Mouse (Mus musculus): ENCODE measurements around the gene Gm43738. TPM values are rescaled to one million over a fixed set of nuclear protein-coding genes. Genes with fewer than 3 reads are reported as not detected.

Gene Gm43738
- polyA plus RNA-seq (2015; fragmentation: Nextera tagmentation; extraction: Ambion mirVana), result 0.07 TPM in 1 of 2 replicates, not detected in the other

DNA sequence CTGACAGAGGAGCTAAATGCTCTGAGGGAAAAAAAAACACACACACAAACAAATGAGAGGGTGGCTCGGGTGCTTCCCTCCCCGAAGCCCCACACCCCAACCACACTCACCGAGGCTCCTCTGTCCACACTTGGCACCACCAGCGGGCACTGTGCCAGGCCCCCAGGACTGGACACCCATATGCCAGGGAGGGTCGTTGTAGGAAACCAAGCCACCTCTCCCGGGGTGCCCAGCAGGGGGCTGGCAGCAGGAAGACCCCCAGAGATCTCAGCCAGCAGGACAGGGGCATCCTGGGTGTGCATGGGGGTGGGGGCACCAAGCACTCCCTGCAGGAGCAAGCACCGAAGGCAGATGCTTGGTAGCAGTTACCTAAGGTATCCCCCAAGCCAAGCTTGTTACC is at the start of gene Gm43738:
Gm43738 (minus strand) TSS at position 289 of the 400 bp plus-strand sequence.

DNA sequence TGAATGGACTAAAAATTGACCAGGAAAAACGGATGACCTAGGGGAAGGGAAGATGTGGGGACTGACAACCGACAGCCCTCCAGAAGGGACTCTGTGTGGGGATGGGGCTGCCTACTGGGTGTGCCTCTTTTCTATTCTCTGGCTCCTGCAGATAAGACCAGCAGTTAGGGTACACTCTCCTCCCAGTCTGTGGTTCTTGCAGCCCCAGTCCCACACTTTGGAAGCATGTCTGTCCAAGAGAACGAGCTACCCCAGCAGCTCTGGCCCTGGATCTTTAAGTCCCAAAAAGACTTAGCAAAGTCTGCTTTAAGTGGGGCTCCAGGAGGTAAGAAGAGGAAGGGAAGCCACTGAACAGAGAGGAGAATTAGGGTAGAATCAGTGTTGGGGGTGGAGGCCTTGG is 35.1 kb upstream of the Gm43738 start, which contains the start of gene Pklr:
Pklr (plus strand) TSS at position 185 of the 400 bp plus-strand sequence.

DNA sequence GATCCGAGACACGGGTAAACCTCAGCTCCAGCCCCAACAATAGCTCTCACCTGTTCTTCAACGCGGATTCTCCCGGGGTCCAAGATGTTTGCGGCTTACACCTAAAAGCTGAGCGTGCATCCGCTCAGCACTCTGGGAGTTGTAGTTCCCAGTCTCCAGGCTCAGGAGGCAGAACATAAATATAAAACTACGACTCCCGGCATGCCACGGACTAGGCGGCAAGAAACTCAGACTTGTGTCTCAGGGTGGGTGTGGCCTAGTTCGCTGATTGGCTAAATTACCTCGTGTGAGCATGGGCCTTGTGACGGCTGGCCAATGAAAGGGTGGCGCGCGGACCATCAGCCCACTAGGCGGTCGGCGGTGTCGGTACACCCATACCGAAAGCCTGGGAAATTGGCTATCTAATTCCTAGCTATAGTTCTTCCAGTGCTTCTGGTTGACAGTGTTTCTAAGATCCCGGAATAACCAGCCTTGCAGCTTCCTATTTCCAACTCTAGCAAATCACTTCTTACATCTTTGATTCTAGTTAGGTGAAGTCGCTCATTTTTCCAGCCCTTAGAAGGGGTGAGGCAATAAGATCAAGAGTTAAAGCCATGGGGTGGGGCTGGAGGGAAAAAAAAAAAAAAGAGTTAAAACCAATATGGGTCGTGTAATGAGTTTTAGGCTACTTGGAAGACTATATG is 1.1 kb upstream of the Gm43738 start, which contains the start of gene Fdps:
Fdps (minus strand) TSS at position 148 of the 683 bp plus-strand sequence.

DNA sequence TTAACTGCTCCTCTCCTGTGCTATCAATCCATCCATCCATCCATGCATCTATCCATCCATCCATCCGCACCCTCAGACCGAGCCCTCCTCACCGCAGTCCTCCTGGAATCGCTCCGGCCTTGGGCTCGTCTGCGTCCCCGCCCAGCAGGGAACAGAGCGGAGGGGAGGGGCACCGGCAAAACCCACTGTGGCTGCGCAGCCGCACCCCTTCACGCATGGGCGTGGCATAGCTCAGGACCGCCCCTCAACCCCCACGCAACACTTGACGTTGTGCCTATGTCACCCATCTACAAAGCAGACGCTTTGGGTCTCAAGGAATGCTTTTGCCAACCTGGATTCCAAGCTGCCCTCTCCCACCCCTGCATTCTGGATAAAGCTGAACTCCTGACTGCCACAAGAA is 7.7 kb downstream of the Gm43738 start, which contains the start of gene Rusc1:
Rusc1 (minus strand) TSS at position 137 of the 400 bp plus-strand sequence.

Other genes with a start within 250 kb of the Gm43738 start
- gene Msto1, start 187.1 kb downstream of the Gm43738 start, polyA plus RNA-seq (2015; fragmentation: Nextera tagmentation; extraction: Ambion mirVana), result 21.5 and 34.1 TPM in 2 replicates
- gene Ash1l, start 150.5 kb downstream of the Gm43738 start, polyA plus RNA-seq (2015; fragmentation: Nextera tagmentation; extraction: Ambion mirVana), result 9.6 and 13.6 TPM in 2 replicates
- gene Dap3, start 149.9 kb downstream of the Gm43738 start, polyA plus RNA-seq (2015; fragmentation: Nextera tagmentation; extraction: Ambion mirVana), result 99.1 and 149 TPM in 2 replicates
- 21.4 and 28.7 TPM in 2 replicates for gene Rusc1, start 7.8 kb downstream of the Gm43738 start, polyA plus RNA-seq (2015; fragmentation: Nextera tagmentation; extraction: Ambion mirVana)
- gene Fdps, start 860 bp upstream of the Gm43738 start, polyA plus RNA-seq (2015; fragmentation: Nextera tagmentation; extraction: Ambion mirVana), result 166 and 200 TPM in 2 replicates
- 1.1 and 3.9 TPM in 2 replicates for gene Pklr, start 35.0 kb upstream of the Gm43738 start, polyA plus RNA-seq (2015; fragmentation: Nextera tagmentation; extraction: Ambion mirVana)
- gene Hcn3, start 59.1 kb upstream of the Gm43738 start, polyA plus RNA-seq (2015; fragmentation: Nextera tagmentation; extraction: Ambion mirVana), result 5.8 and 7.6 TPM in 2 replicates
- gene Clk2, start 63.7 kb upstream of the Gm43738 start, polyA plus RNA-seq (2015; fragmentation: Nextera tagmentation; extraction: Ambion mirVana), result 12.7 and 19.7 TPM in 2 replicates
- 75.6 and 121 TPM in 2 replicates for gene Scamp3, start 76.4 kb upstream of the Gm43738 start, polyA plus RNA-seq (2015; fragmentation: Nextera tagmentation; extraction: Ambion mirVana)
- gene Fam189b, start 82.0 kb upstream of the Gm43738 start, polyA plus RNA-seq (2015; fragmentation: Nextera tagmentation; extraction: Ambion mirVana), result 22.3 and 31.0 TPM in 2 replicates
- gene Gba, start 101.8 kb upstream of the Gm43738 start, polyA plus RNA-seq (2015; fragmentation: Nextera tagmentation; extraction: Ambion mirVana), result 38.2 and 55.0 TPM in 2 replicates
- gene Thbs3, start 114.1 kb upstream of the Gm43738 start, polyA plus RNA-seq (2015; fragmentation: Nextera tagmentation; extraction: Ambion mirVana), result 34.1 and 36.8 TPM in 2 replicates
- 176 and 209 TPM in 2 replicates for gene Mtx1, start 126.0 kb upstream of the Gm43738 start, polyA plus RNA-seq (2015; fragmentation: Nextera tagmentation; extraction: Ambion mirVana)
- 0.90 and 0.91 TPM in 2 replicates for gene Muc1, start 128.0 kb upstream of the Gm43738 start, polyA plus RNA-seq (2015; fragmentation: Nextera tagmentation; extraction: Ambion mirVana)
- gene Krtcap2, start 144.9 kb upstream of the Gm43738 start, polyA plus RNA-seq (2015; fragmentation: Nextera tagmentation; extraction: Ambion mirVana), result 301 and 333 TPM in 2 replicates
- gene Trim46, start 145.2 kb upstream of the Gm43738 start, polyA plus RNA-seq (2015; fragmentation: Nextera tagmentation; extraction: Ambion mirVana), result 2.4 and 7.3 TPM in 2 replicates
- gene Dpm3, start 158.3 kb upstream of the Gm43738 start, polyA plus RNA-seq (2015; fragmentation: Nextera tagmentation; extraction: Ambion mirVana), result 221 and 274 TPM in 2 replicates
- 111 and 136 TPM in 2 replicates for gene Slc50a1, start 169.5 kb upstream of the Gm43738 start, polyA plus RNA-seq (2015; fragmentation: Nextera tagmentation; extraction: Ambion mirVana)
- gene Efna1, start 180.0 kb upstream of the Gm43738 start, polyA plus RNA-seq (2015; fragmentation: Nextera tagmentation; extraction: Ambion mirVana), result 24.9 and 28.6 TPM in 2 replicates
- gene Efna3, start 221.9 kb upstream of the Gm43738 start, polyA plus RNA-seq (2015; fragmentation: Nextera tagmentation; extraction: Ambion mirVana), result 2.8 and 8.6 TPM in 2 replicates
- gene Efna4, start 236.9 kb upstream of the Gm43738 start, polyA plus RNA-seq (2015; fragmentation: Nextera tagmentation; extraction: Ambion mirVana), result 4.9 and 6.7 TPM in 2 replicates
- gene Adam15, start 248.9 kb upstream of the Gm43738 start, polyA plus RNA-seq (2015; fragmentation: Nextera tagmentation; extraction: Ambion mirVana), result 53.7 and 56.4 TPM in 2 replicates

Measured in adrenal gland, postnatal 0 days (tissue).